Mouse (Mus musculus): ENCODE results near the gene Golga5.
A peak's percentile ranks its signal among the peaks of the same experiment; 100 is the strongest.

Golga5 gene

GRCm38 (mm10) chr12:102514751-102515150, 45.8 kb downstream of the Golga5 start:
- DNase-seq (ENCODE audit: low spot score), result no peak

- DNase-seq (ENCODE audit: low spot score), result no peak
These were observed 47.2 kb downstream of the Golga5 start for GRCm38 (mm10) chr12:102516151-102516550.

- DNase-seq (ENCODE audit: low spot score), result no peak
These were observed 48.7 kb downstream of the Golga5 start for GRCm38 (mm10) chr12:102517647-102518046.

- no peak for DNase-seq (ENCODE audit: low spot score)
These were observed 51.2 kb downstream of the Golga5 start for GRCm38 (mm10) chr12:102519929-102520720.

- DNase-seq (ENCODE audit: low spot score), result peak; percentile 46
These were observed 52.9 kb downstream of the Golga5 start for GRCm38 (mm10) chr12:102521777-102522319.

- DNase-seq (ENCODE audit: low spot score), result no peak
These were observed 55.3 kb downstream of the Golga5 start for GRCm38 (mm10) chr12:102524216-102524615.

DNA sequence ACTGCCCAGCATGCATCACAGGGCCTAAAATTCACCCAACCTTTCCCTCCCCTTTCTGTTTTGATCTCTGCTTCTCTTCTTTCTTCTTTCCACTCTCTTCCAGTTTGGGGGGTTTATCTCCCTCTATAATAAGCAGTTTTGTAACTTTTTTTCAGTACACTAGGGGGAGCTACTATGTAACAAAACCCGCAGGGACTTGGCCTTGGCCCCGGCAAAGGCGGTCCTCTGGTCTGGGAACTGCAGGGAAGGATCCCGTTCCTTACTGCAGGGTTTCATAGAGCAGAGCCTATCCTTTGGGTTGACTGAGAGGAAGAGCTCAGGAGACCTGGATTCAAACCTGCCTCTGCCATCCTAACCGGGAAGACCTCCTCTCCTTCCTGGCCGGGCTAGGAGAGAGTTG, 55.8 kb downstream of the Golga5 start:
- DNase-seq (ENCODE audit: low spot score), result peak; percentile 53

DNA sequence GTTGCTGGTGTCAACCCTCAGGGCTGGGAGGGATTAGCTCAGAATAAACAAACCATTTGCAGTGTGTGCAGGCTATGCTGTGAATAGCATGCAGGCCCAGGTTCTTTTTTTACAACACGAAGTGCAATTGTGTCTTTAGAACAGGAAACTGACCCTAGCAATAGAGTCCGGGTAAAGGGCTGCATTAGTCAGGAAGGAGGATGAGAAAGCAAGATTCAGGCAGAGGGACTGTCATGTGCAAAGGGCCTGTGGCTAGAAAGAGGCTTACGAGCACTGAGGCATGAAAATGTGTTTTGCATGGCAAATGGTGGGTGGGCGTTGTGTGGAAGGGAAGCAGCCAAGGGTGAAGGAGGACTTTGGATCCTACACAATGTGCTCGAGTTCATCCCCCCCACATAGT, 59.1 kb downstream of the Golga5 start:
- DNase-seq (ENCODE audit: low spot score), result no peak

GRCm38 (mm10) chr12:102535796-102536195, 66.9 kb downstream of the Golga5 start:
- DNase-seq (ENCODE audit: low spot score), result no peak

DNA sequence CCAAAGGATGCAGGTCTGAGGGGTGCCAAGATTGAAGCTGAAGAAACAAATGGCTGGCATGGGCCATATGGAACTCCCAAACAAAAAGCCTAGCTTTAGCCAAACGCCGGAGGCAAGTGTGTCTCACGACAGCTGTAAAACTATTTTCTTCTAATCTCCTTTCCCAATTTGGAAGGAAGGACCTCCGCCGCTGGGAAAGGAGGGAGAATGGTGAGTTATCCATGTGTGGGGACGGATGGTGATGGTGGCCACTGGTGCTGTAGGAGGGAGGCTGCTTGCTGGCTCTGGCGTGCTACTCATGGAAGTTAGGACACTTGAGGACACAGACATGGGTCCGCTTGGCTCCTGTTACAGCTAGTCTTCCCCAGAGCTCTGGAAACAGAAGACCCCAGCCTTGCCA, 71.3 kb downstream of the Golga5 start:
- DNase-seq (ENCODE audit: low spot score), result no peak

GRCm38 (mm10) chr12:102541168-102541567, 72.2 kb downstream of the Golga5 start:
- DNase-seq (ENCODE audit: low spot score), result no peak

DNA sequence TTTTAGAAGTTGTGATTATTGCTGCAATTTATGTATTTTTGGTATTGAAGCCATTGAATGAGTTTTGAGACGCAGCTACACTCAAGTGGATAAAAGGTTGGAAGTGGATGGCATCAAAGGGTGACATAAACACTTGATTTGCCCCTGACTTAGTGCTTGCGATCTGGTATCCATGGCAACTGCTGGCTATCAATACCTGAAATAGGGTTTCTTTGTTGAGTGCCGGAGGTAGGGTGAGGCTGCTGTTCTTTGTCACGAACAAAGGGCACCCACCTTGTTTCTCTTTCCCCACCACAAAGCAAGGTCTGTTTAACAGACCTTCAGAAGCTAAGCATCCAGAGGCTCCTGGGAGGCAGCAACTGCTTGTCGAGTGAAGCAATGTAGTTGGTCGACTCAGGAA, 76.2 kb downstream of the Golga5 start:
- DNase-seq (ENCODE audit: low spot score), result no peak

Data from testis, postnatal 10 days (tissue).